Mouse (Mus musculus) intestine, embryonic 15.5 days (tissue): ENCODE data around the gene Sh2d7. TPM values are rescaled to one million over a fixed set of nuclear protein-coding genes. Genes with fewer than 3 reads are reported as not detected.
"Not testable (repeated sequence)": the region's sequence is repeated elsewhere in the genome, so short reads cannot be mapped to it uniquely, and the experiment has no call there.

ENCODE experiments used
- ATAC-seq: fragments of 200-750 bp; cut with Nextera tagmentation; 2 replicates; pipeline ENCODE4 v1.8.0; 2017; ENCODE audit warnings: moderate TSS enrichment, moderate library complexity
- H3K27ac ChIP-seq: fragments of 300-500 bp; sonication (generic); 2 replicates; pipeline ENCODE4 v1.5.1; 2015; ENCODE audit warnings: mild to moderate bottlenecking, inconsistent platforms
- H3K27me3 ChIP-seq: fragments of 300-500 bp; sonication (generic); replicated peaks from 2 replicates; pipeline ENCODE4 v1.6.1; 2015; ENCODE audit warnings: inconsistent platforms
- H3K36me3 ChIP-seq: fragments of 300-500 bp; sonication (generic); 2 replicates; pipeline ENCODE4 v1.6.1; 2015; ENCODE audit warnings: inconsistent platforms
- H3K4me1 ChIP-seq: fragments of 300-500 bp; sonication (generic); replicated peaks from 2 replicates; pipeline ENCODE4 v1.6.1; 2015; ENCODE audit warnings: inconsistent platforms
- H3K4me2 ChIP-seq: fragments of 300-500 bp; sonication (generic); replicated peaks from 2 replicates; pipeline ENCODE4 v1.6.1; 2015; ENCODE audit warnings: mild to moderate bottlenecking, inconsistent platforms
- H3K4me3 ChIP-seq: fragments of 300-500 bp; sonication (generic); replicated peaks from 2 replicates; pipeline ENCODE4 v1.5.1; 2015; ENCODE audit warnings: inconsistent platforms
- H3K9ac ChIP-seq: fragments of 300-500 bp; sonication (generic); 2 replicates; pipeline ENCODE4 v1.6.1; 2015; ENCODE audit warnings: inconsistent platforms
- H3K9me3 ChIP-seq: fragments of 300-500 bp; sonication (generic); 2 replicates; pipeline ENCODE4 v1.6.1; 2016; ENCODE audit warnings: inconsistent platforms
- WGBS: fragments of 180-500 bp; shearing (Covaris S2); methylation state at CpG from one replicate; pipeline ENCODE4 v1.1.7; 2015; 5-methylcytosine and 5-hydroxymethylcytosine counted together
- polyA plus RNA-seq: library from polyadenylated mRNA; unstranded; fragments of >200 nt; fragmentation: Nextera tagmentation; extraction: Ambion mirVana; gene quantifications from 2 replicates; pipeline ENCODE4 v1.2.1, GENCODE M21; 2015

Gene Sh2d7
- polyA plus RNA-seq, 1 experiment from 2014 or later = not detected

DNA sequence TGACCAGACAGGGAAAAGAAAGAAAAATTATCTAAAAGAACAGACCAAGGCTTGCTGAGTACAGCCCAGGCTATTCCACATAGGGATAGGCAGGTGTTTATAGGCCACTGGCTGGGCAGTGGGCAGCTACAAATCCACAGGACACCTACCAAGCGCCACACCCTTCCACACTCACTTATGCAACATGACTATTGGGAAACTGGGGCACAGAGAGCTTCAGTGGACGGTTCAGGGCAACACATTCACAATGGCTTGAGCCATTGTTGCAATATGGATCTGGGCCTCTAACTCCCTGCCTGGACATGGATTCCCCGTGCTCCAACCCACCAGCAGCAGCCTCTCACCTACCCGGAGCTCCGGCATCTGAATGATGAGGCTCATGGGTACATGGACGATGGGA is 10.6 kb downstream of the Sh2d7 start:
- H3K4me2 ChIP-seq = no peak overlapping the region
- WGBS = 91% methylated on average over 6 of the region's 6 CpGs
- no peak for ATAC-seq
- H3K9me3 ChIP-seq = no peaks in the 10 kb centered on the region
- no peaks in the 10 kb centered on the region for H3K36me3 ChIP-seq
- H3K4me3 ChIP-seq = no peak overlapping the region
- H3K4me1 ChIP-seq = no peaks in the 10 kb centered on the region
- H3K27ac ChIP-seq = no peak overlapping the region
- no peaks in the 10 kb centered on the region for H3K27me3 ChIP-seq
- no peak overlapping the region for H3K9ac ChIP-seq

DNA sequence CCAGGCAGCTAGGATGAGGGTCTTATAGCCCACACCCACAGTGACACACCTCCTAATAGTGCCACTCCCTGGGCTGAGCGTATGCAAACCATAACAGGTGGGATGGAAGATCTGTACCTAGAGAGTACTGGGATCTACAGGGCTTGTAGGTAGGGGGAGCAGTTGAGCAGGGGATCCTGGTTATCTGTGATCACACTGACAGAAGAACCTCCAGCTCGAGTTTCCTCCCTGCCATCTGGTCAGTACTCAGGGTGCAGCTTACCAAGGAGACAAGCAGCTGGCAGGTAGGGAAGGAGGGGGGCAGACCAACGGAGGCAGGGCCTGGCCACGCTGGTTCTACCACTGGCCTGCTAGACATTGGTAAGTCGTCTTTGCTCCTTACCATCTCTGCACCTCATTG is 13.6 kb downstream of the Sh2d7 start:
- Histone ChIP-seq H3K9me3 (no peaks in the 10 kb centered on the region), H3K4me2 (no peak overlapping the region), H3K36me3 (no peaks in the 10 kb centered on the region), H3K9ac (no peak overlapping the region; the same call in 1 of the 2 replicates), H3K27me3 (no peaks in the 10 kb centered on the region), H3K4me1 (no peaks in the 10 kb centered on the region), H3K27ac (no peak overlapping the region), H3K4me3 (no peak overlapping the region)
- ATAC-seq = peak; percentile 74
- 31% methylated on average over 5 of the region's 5 CpGs for WGBS

DNA sequence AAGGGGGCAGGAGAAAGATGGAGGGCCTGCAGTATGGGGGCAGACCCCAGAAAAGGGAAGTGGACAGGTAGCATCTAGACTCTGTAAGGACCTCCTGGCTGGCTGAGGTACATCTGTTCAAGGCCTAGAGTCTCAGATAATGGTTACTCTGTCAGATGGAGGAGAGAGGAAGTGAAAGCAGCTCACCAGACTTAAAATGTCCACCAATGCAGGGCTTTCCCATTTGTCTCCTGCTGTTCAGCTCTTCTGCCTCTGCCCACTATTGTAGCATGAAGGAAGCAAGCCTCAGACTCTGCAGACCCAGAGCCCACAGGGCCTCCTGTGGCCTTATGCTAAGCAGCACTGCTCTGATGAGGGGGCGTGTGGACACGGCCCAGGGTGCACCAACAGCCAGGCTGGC is 16.3 kb downstream of the Sh2d7 start:
- Histone ChIP-seq H3K27me3 (no peaks in the 10 kb centered on the region), H3K4me2 (no peak overlapping the region), H3K9ac (no peak overlapping the region), H3K9me3 (no peaks in the 10 kb centered on the region), H3K36me3 (no peaks in the 10 kb centered on the region), H3K27ac (no peak overlapping the region), H3K4me3 (no peak overlapping the region), H3K4me1 (no peaks in the 10 kb centered on the region; the same call in 1 of the 2 replicates)
- 78% methylated on average over 2 of the region's 2 CpGs for WGBS
- ATAC-seq = no peak

- Histone ChIP-seq H3K36me3 (no peaks in the 10 kb centered on the region), H3K4me2 (no peak overlapping the region), H3K9me3 (no peaks in the 10 kb centered on the region), H3K27me3 (no peaks in the 10 kb centered on the region), H3K4me3 (no peak overlapping the region), H3K27ac (no peak overlapping the region), H3K9ac (no peak overlapping the region), H3K4me1 (peaks cover 3% of the 10 kb centered on the region; the same call in 1 of the 2 replicates)
- no peak for ATAC-seq
- WGBS = 78% methylated on average over 8 of the region's 8 CpGs
These were observed 19.9 kb downstream of the Sh2d7 start for GRCm38 (mm10) chr9:54558731-54559130.

DNA sequence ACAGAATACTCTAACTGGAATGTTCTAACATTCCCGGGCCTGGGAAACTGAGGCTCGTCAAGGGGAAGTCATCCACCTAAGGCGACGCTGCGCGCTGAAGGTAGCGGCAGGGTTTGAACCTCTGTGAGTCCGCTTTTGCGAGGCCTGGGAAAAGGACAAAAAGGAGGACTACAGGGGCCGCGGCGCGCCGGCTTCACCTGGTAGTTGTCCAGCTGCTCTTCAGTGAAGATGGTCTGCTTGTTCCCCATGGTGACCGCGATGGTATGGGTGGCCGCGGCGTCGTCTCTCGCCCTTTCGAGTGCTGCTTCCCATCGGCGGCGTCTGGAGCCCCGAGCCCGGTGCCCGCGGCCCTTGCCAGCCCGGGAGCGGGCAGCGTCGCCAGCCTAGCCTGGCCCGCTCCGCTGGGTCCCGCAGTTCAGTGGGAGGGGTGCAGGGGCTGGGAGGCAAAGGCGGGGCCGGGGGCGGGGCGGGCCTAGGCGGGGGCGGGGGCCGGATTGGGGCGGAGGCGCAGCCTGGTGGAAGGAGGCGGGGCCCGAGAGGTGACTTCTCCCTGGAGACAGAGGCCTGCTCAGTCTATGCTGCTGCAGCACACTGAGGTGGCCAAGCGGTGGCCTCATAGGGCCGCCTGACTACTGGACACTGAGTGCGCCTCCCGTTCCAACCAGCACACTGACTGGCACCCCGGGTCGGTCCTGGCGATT is 21.1 kb downstream of the Sh2d7 start, which contains the start of gene Cib2:
Gene Cib2, minus strand, starts transcription at position 448 of the 701 bp plus-strand sequence.
- ATAC-seq = peak; percentile 98
- Histone ChIP-seq H3K4me3 (peak within 1 kb of the TSS; percentile 63), H3K27ac (no peak within 1 kb of the TSS), H3K4me2 (peak within 1 kb of the TSS; percentile 95), H3K36me3 (no peaks in the 10 kb centered on the region), H3K9ac (peak within 1 kb of the TSS; percentile 59), H3K4me1 (peaks cover 3% of the 10 kb centered on the region; the same call in 1 of the 2 replicates), H3K27me3 (no peaks in the 10 kb centered on the region), H3K9me3 (no peaks in the 10 kb centered on the region)
- WGBS = 2% methylated on average over 50 of the region's 54 CpGs

DNA sequence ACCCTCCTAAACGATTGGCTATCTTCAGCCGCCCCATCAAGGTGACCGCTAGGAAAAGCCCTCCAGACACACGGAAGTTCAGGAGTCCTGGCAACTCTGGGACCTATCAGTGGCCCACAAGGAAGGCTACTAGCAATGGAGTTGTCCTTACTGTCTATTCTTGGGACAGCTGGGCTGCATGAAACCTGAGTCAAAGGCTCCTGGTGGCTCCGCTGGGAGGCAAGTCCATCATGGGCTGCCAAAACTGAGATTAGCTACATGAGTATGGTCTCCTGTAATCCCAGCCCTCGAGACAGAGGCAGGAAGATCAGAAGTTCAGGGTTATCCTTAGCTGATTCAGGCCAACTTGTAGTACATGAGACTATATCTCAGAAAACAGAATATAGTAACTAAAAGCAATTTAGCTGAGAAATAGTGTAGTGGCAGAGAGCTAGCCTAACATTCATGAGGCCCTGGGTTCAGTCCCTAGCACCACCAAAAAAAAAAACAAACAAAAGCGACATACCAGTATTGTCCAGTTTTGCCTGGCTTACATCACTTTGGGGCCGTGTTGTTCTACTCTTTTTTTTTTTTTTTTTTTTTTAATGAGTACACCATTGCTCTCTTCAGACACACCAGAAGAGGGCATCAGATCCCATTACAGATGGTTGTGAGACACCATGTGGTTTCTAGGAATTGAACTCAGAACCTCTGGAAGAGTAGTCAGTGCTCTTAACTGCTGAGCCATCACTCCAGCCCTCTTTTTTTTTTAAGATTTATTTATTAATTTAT is 22.2 kb downstream of the Sh2d7 start:
- WGBS = 84% methylated on average over 8 of the region's 8 CpGs
- no peak overlapping the region for H3K4me3 ChIP-seq
- no peak overlapping the region for H3K4me2 ChIP-seq
- peaks cover 3% of the 10 kb centered on the region; the same call in 1 of the 2 replicates for H3K4me1 ChIP-seq
- no peak overlapping the region for H3K27ac ChIP-seq
- no peak overlapping the region for H3K9ac ChIP-seq
- no peaks in the 10 kb centered on the region for H3K36me3 ChIP-seq
- no peaks in the 10 kb centered on the region for H3K27me3 ChIP-seq
- no peaks in the 10 kb centered on the region for H3K9me3 ChIP-seq
- no peak for ATAC-seq

GRCm38 (mm10) chr9:54566958-54567357 is 28.2 kb downstream of the Sh2d7 start:
- H3K4me3 ChIP-seq = no peak overlapping the region
- ATAC-seq = no peak
- no peaks in the 10 kb centered on the region for H3K36me3 ChIP-seq
- H3K9me3 ChIP-seq = no peaks in the 10 kb centered on the region
- 0 out of 2 replicates have a peak, but pooled peaks cover 3% of the 10 kb centered on the region for H3K4me1 ChIP-seq
- no peak overlapping the region for H3K9ac ChIP-seq
- no peak overlapping the region for H3K4me2 ChIP-seq
- WGBS = 53% methylated on average over 4 of the region's 4 CpGs
- no peak overlapping the region for H3K27ac ChIP-seq
- H3K27me3 ChIP-seq = no peaks in the 10 kb centered on the region

DNA sequence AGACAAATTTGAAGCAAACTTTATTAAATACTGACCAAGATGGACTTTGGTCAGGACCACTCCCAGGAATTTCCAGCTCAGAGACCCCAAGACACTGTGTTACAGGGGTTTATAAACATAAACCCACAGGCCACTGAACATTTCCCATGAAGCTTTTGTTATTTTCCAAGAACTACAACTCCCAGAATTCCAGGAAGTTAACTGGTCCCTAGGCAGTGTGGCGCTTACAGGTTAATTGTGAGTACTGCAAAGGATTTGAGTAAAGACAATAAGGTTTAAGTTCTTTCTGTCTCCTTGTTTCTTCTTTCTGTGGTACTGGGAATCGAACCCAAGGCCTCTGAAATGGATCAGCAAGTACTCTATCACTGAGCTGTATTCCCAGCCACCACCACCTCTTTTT is 29.9 kb downstream of the Sh2d7 start:
- Histone ChIP-seq H3K27ac (no peak overlapping the region), H3K36me3 (no peaks in the 10 kb centered on the region), H3K4me1 (0 out of 2 replicates have a peak, but pooled peaks cover 3% of the 10 kb centered on the region), H3K27me3 (no peaks in the 10 kb centered on the region), H3K4me2 (no peak overlapping the region), H3K9ac (no peak overlapping the region), H3K9me3 (no peaks in the 10 kb centered on the region), H3K4me3 (no peak overlapping the region)
- 28% methylated on average over 2 of the region's 2 CpGs for WGBS
- ATAC-seq = no peak; the same call in 1 of the 2 replicates

DNA sequence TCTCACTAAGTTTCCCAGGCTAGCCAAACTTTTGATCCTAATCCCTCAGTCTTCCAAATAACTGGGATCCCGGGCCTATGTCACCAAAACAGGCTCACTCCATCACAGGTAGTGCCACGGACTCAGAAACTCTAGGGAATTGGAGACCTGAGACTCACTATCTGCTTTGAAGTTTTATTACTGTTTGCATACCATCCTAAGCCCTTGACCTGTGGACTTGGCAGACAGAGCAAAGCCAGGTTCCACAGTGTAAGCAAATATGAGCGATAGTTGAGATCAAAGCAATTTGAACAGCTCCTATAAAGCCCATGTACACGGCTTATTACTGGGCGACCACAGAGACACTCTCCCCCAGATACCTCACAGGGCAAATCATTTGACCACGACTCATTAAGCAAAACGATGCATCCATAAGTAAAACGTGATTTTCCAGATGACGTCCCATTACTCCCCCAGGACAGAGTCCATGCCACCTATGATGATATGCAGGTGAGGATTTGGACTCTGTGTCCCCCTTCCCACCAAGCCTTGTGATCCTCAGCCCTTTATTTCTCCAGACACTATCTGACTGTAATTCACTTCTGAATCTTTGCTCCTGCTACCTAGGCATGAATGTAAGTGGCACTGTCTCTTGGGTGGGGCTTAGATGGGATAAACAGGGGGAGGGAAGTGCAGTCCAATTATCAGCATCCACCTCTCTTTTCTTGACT is 32.5 kb downstream of the Sh2d7 start:
- Histone ChIP-seq H3K27me3 (no peaks in the 10 kb centered on the region), H3K27ac (peak overlapping the region; percentile 64), H3K4me1 (0 out of 2 replicates have a peak, but pooled peaks cover 3% of the 10 kb centered on the region), H3K4me3 (no peak overlapping the region), H3K36me3 (no peaks in the 10 kb centered on the region), H3K9ac (no peak overlapping the region), H3K9me3 (no peaks in the 10 kb centered on the region), H3K4me2 (peak overlapping the region; percentile 14; the same call in 1 of the 2 replicates)
- WGBS = 34% methylated on average over 9 of the region's 9 CpGs
- ATAC-seq = peak; percentile 89

DNA sequence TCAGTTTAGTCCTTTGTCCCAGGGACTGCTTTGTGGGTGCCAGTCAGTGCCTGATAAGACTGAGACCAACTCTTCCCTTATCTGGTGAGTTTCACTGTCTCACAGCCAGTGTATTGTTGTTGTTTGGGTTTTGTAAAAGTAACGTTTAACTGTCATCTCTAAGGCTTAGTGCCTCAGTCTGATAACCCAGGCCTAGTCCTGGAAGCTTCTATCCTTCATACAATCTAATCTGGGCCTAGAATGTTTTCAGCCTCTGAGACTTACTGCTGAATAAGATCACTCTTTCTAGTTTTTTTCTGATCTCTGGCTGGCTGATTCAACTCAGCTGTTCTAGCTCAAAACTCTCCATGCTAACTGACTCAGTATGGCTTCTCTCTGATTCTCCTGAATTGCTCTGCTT is 44.9 kb downstream of the Sh2d7 start:
- WGBS = 42% methylated on average over 1 of the region's 1 CpGs
- Histone ChIP-seq H3K9ac (no peak overlapping the region), H3K4me2 (no peak overlapping the region)

DNA sequence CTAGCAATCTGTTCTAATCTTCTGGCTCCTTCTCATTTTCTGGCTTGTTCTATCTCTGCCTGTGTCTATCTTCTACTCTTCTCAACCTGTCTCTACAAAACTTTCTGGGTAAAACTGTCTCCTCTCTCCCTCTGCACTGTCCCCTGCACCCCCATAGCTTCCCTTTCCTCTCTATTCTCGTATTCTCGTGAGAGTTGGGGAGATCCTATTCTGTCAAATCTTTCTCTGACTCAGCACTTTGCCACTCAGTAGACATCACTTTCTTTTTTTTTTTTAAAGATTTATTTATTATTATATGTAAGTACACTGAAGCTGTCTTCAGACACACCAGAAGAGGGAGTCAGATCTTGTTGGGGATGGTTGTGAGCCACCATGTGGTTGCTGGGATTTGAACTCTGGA is 45.3 kb downstream of the Sh2d7 start:
- not testable (repeated sequence) for H3K4me2 ChIP-seq, H3K27me3 ChIP-seq, H3K36me3 ChIP-seq, H3K9ac ChIP-seq, ATAC-seq, H3K4me1 ChIP-seq, H3K9me3 ChIP-seq, H3K27ac ChIP-seq, H3K4me3 ChIP-seq
- WGBS = 84% methylated on average over 2 of the region's 2 CpGs

More for the DNA sequence above, 44.9 kb downstream of the Sh2d7 start:
- Histone ChIP-seq H3K4me3 (no peak overlapping the region), H3K9me3 (no peaks in the 10 kb centered on the region), H3K36me3 (no peaks in the 10 kb centered on the region), H3K27me3 (no peaks in the 10 kb centered on the region), H3K4me1 (0 out of 2 replicates have a peak, but pooled peaks cover 7% of the 10 kb centered on the region), H3K27ac (no peak overlapping the region)
- no peak for ATAC-seq

- no peak overlapping the region for H3K27ac ChIP-seq
- H3K4me3 ChIP-seq = peak overlapping the region; percentile 96
- ATAC-seq = peak; percentile 2
- 0 out of 2 replicates have a peak, but pooled peaks cover 7% of the 10 kb centered on the region for H3K4me1 ChIP-seq
- no peaks in the 10 kb centered on the region for H3K27me3 ChIP-seq
- 0 out of 2 replicates have a peak overlapping the region, but pooled peaks have one; percentile 12 for H3K9ac ChIP-seq
- H3K36me3 ChIP-seq = no peaks in the 10 kb centered on the region
- WGBS = 34% methylated on average over 5 of the region's 5 CpGs
- no peaks in the 10 kb centered on the region for H3K9me3 ChIP-seq
- H3K4me2 ChIP-seq = peak overlapping the region; percentile 56
These were observed 47.0 kb downstream of the Sh2d7 start for GRCm38 (mm10) chr9:54585839-54586198.
